Mouse (Mus musculus) liver, postnatal 0 days (tissue): ENCODE results near the gene Ovch2.

Experiments
- CTCF ChIP-seq: sonication (generic); IDR thresholded peaks from 2 replicates; pipeline ENCODE4 v1.5.1; 2016; ENCODE audit warnings: antibody characterized with exemption, low read depth
- EP300 ChIP-seq: IDR thresholded peaks from 2 replicates; pipeline ENCODE4 v1.6.1; 2016; ENCODE audit warnings: antibody characterized with exemption, low read depth, mild to moderate bottlenecking

GRCm38 (mm10) chr7:107746036-107746435, 55.0 kb downstream of the Ovch2 start:
- no peak for TF ChIP-seq CTCF
- TF ChIP-seq EP300, result no peak
